Mouse (Mus musculus) skeletal muscle tissue, adult 2 months (tissue): Measurements from ENCODE around the gene Atf7.

Source experiments
- DNase-seq: peaks from one replicate; pipeline ENCODE4 v3.0.0-alpha.2; 2012; ENCODE audit warnings: low read depth, low spot score

Gene Atf7

GRCm38 (mm10) chr15:102500479-102500878, 124.8 kb downstream of the Atf7 start:
- DNase-seq, result no peak

- DNase-seq, result no peak
These were observed 125.4 kb downstream of the Atf7 start for GRCm38 (mm10) chr15:102499851-102500250.

- DNase-seq, result no peak
These were observed 125.9 kb downstream of the Atf7 start for GRCm38 (mm10) chr15:102499370-102499769.

GRCm38 (mm10) chr15:102498322-102498721, 126.9 kb downstream of the Atf7 start:
- no peak for DNase-seq

GRCm38 (mm10) chr15:102487664-102488063, 137.6 kb downstream of the Atf7 start:
- DNase-seq, result no peak

GRCm38 (mm10) chr15:102485853-102486252, 139.4 kb downstream of the Atf7 start:
- no peak for DNase-seq

- DNase-seq, result no peak
These were observed 142.1 kb downstream of the Atf7 start for GRCm38 (mm10) chr15:102483136-102483535.
